In the genomic region with DNA sequence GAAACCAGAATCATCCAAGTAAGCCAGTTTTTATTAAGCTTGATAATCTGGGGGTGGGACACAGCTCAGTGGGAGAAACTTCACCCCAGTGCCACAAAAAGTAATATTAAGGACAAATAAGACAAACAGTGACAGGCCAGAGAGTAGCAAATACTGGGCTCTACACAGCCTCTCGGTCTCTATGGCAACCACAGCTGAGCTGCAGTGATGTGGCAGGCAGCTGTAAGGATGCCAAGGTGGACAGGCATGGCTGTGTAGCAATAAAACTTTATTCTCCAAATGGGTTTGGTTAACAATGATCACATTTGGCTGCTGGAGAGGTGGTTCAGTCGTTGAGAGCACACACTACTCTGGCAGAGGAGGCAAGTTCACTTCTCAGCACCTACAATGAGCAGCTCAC, we compare ENCODE assay signal across 15 mouse cellular contexts.
DNase-seq lines count a peak whose midpoint lies in the region; ATAC-seq lines count a peak whose summit lies in the region.
"Had no signal": no experiment of that assay in that cellular context is flagged by ENCODE, and none has a peak within 500 bp of the region (broad histone marks: within the 10 kb centered on the region; RNA-seq: fewer than 3 reads in every experiment).

No protein-coding gene starts in this region.

- no peak overlapping the region for H3K9ac ChIP-seq in hindbrain, embryonic 12.5 days
- H3K9ac ChIP-seq in neural tube, embryonic 15.5 days (replicated peaks) = no peak overlapping the region
- H3K9ac ChIP-seq: heart, embryonic 15.5 days had no signal

- H3K27me3 ChIP-seq in hindbrain, embryonic 12.5 days = no peaks in the 10 kb centered on the region
- H3K27me3 ChIP-seq in hindbrain, embryonic 10.5 days (ENCODE audit: insufficient read depth, poor library complexity, severe bottlenecking) = no peaks in the 10 kb centered on the region
- no peaks in the 10 kb centered on the region for H3K27me3 ChIP-seq in neural tube, embryonic 15.5 days (replicated peaks)
- H3K27me3 ChIP-seq: CH12.LX; heart, embryonic 15.5 days had no signal

- H3K9me3 ChIP-seq in hindbrain, embryonic 12.5 days (replicated peaks) = no peaks in the 10 kb centered on the region; the same call in 1 of the 2 replicates
- no peaks in the 10 kb centered on the region for H3K9me3 ChIP-seq in hindbrain, embryonic 10.5 days
- no peaks in the 10 kb centered on the region for H3K9me3 ChIP-seq in neural tube, embryonic 15.5 days (replicated peaks)
- H3K9me3 ChIP-seq: heart, embryonic 15.5 days had no signal

- no peak overlapping the region for H3K4me3 ChIP-seq in hindbrain, embryonic 12.5 days
- no peak overlapping the region for H3K4me3 ChIP-seq in hindbrain, embryonic 10.5 days
- no peak overlapping the region for H3K4me3 ChIP-seq in neural tube, embryonic 15.5 days (replicated peaks)
- H3K4me3 ChIP-seq: erythroblast, embryonic 14.5 days; heart, embryonic 15.5 days had no signal

- H3K27ac ChIP-seq in hindbrain, embryonic 12.5 days = no peak overlapping the region
- H3K27ac ChIP-seq in hindbrain, embryonic 10.5 days = no peak overlapping the region
- no peak overlapping the region for H3K27ac ChIP-seq in neural tube, embryonic 15.5 days (replicated peaks)
- H3K27ac ChIP-seq: heart, embryonic 15.5 days had no signal

- no peaks in the 10 kb centered on the region for H3K36me3 ChIP-seq in hindbrain, embryonic 12.5 days
- no peaks in the 10 kb centered on the region for H3K36me3 ChIP-seq in hindbrain, embryonic 10.5 days
- H3K36me3 ChIP-seq in neural tube, embryonic 15.5 days = no peaks in the 10 kb centered on the region
- H3K36me3 ChIP-seq: heart, embryonic 15.5 days had no signal

- WGBS in hindbrain, embryonic 12.5 days = 62% methylated on average over 2 of the region's 2 CpGs
- WGBS in hindbrain, embryonic 10.5 days = 64% methylated on average over 2 of the region's 2 CpGs
- 38% methylated on average over 2 of the region's 2 CpGs for WGBS in neural tube, embryonic 15.5 days

- peak; percentile 70 to 71 for DNase-seq in cerebellum, postnatal 10 days
- no peak for DNase-seq in cerebellum, postnatal 25 days
- no peak for DNase-seq in hindbrain, embryonic 10.5 days (ENCODE audit: low spot score)
- DNase-seq in right cerebral cortex, postnatal 10 days (ENCODE audit: low spot score in 2 of 2) = peak; percentile 66 to 75
- no peak for DNase-seq in right cerebral cortex, postnatal 4 days
- no peak for DNase-seq in c-Kit-positive CD71-positive TER-119-positive erythroid progenitor cells, embryonic 14.5 days (ENCODE audit: low spot score)
- DNase-seq: cerebellum, adult 11-12 months; heart, adult 11 months; lung, postnatal 36 days; right cerebral cortex, postnatal 25 days had no signal

- H3K4me2 ChIP-seq in hindbrain, embryonic 12.5 days (replicated peaks) = no peak overlapping the region
- H3K4me2 ChIP-seq in neural tube, embryonic 15.5 days = no peak overlapping the region
- H3K4me2 ChIP-seq: heart, embryonic 15.5 days had no signal

- ATAC-seq in hindbrain, embryonic 12.5 days (ENCODE audit: low FRiP score) = 0 out of 2 replicates have a peak, but pooled peaks have one; percentile 48
- ATAC-seq in neural tube, embryonic 15.5 days (ENCODE audit: low FRiP score) = peak; percentile 68

- H3K4me1 ChIP-seq in hindbrain, embryonic 12.5 days = peaks cover 3% of the 10 kb centered on the region; the same call in 1 of the 2 replicates
- H3K4me1 ChIP-seq in hindbrain, embryonic 10.5 days (replicated peaks) = 0 out of 2 replicates have a peak, but pooled peaks cover 15% of the 10 kb centered on the region
- H3K4me1 ChIP-seq in neural tube, embryonic 15.5 days = peaks cover 6% of the 10 kb centered on the region; the same call in 1 of the 2 replicates

Comparison
In these comparisons a context has a peak if more than half of its experiments do, and no peak if none do; other contexts are left out.
1. DNase-seq: peak in cerebellum, postnatal 10 days (2 of 2) and right cerebral cortex, postnatal 10 days (2 of 2); none in cerebellum, postnatal 25 days (0 of 2), hindbrain, embryonic 10.5 days (single experiment), right cerebral cortex, postnatal 4 days (single experiment) and c-Kit-positive CD71-positive TER-119-positive erythroid progenitor cells, embryonic 14.5 days (single experiment).